ENCODE assay signal across 8 mouse cellular contexts in the genomic region with DNA sequence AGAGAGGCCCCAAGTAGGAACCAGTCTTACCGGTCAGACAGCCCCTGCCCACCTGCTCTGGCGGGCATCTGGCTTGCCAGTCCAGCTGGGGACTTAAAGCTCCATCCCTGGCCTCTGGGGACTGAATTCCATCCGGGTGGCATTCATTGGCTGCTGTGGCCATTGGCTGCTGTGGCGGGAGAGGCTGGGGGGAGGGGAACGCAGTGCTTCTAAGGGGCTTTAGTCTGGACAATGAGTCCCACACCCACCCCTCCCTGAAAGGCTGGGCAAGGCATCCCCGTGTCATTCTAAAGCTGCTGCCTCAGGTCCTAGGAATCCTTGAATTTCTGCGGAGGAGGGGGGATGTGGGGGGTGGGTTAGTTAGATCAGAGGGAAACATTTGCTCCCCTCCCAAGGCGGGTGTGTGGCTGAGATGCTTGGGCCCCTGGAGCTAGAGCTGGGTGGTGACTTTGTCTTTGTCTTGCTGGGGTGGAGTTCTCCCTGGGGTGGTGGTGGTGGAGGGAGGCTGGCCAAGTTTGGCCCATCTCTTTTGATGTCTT. TPM values are rescaled to one million over a fixed set of nuclear protein-coding genes. Genes with fewer than 3 reads are reported as not detected.
A peak's percentile ranks its signal among the peaks of the same experiment; 100 is the strongest.
DNase-seq lines count a peak whose midpoint lies in the region; ATAC-seq lines count a peak whose summit lies in the region.

No protein-coding gene starts in this region.

- H3K4me1 ChIP-seq in heart, embryonic 15.5 days (replicated peaks): peaks cover 57% of the 10 kb centered on the region
- peaks cover 49% of the 10 kb centered on the region for H3K4me1 ChIP-seq in midbrain, embryonic 12.5 days

- no peaks in the 10 kb centered on the region for H3K27me3 ChIP-seq in heart, embryonic 15.5 days
- H3K27me3 ChIP-seq in midbrain, embryonic 12.5 days: no peaks in the 10 kb centered on the region

- H3K4me3 ChIP-seq in heart, embryonic 15.5 days: peak overlapping the region; percentile 77
- H3K4me3 ChIP-seq in midbrain, embryonic 12.5 days: peak overlapping the region; percentile 74

- no peak for ATAC-seq in heart, embryonic 15.5 days (replicated peaks; ENCODE audit: insufficient number of reproducible peaks, insufficient read depth, low FRiP score, low read depth)
- peak; percentile 67 for ATAC-seq in midbrain, embryonic 12.5 days (ENCODE audit: low FRiP score, low read depth)

- peak overlapping the region; percentile 99 for H3K9ac ChIP-seq in heart, embryonic 15.5 days
- peak overlapping the region; percentile 97 for H3K9ac ChIP-seq in midbrain, embryonic 12.5 days (replicated peaks)

- H3K27ac ChIP-seq in heart, embryonic 15.5 days: peak overlapping the region; percentile 99
- peak overlapping the region; percentile 100 for H3K27ac ChIP-seq in midbrain, embryonic 12.5 days (replicated peaks)

- WGBS in heart, embryonic 15.5 days: 4% methylated on average over 8 of the region's 8 CpGs
- WGBS in midbrain, embryonic 12.5 days: under 1% methylated on average over 8 of the region's 8 CpGs

- peak; percentile 95 for DNase-seq in heart, adult 11 months
- DNase-seq in heart, adult 9 months (ENCODE audit: low spot score in 2 of 2): no peak
- peak; percentile 59 for DNase-seq in cerebellum, adult 9-10 months
- DNase-seq in kidney, postnatal 25 days: peak; percentile 64 to 88
- DNase-seq in gastrocnemius, adult 18-20 months (ENCODE audit: low spot score): no peak
- DNase-seq in spleen, postnatal 36 days (ENCODE audit: low spot score in 2 of 2): no peak

- H3K36me3 ChIP-seq in heart, embryonic 15.5 days: peaks cover 31% of the 10 kb centered on the region
- H3K36me3 ChIP-seq in midbrain, embryonic 12.5 days: peaks cover 47% of the 10 kb centered on the region

- H3K9me3 ChIP-seq in heart, embryonic 15.5 days (replicated peaks): no peaks in the 10 kb centered on the region
- H3K9me3 ChIP-seq in midbrain, embryonic 12.5 days: no peaks in the 10 kb centered on the region

- peak overlapping the region; percentile 85 for H3K4me2 ChIP-seq in heart, embryonic 15.5 days
- H3K4me2 ChIP-seq in midbrain, embryonic 12.5 days (replicated peaks): peak overlapping the region; percentile 99

RNA-seq across cellular contexts. Expression of gene Patz1, which starts 4.1 kb away (rescaled TPM):
- 20.0 and 32.0 TPM in 2 replicates for polyA plus RNA-seq in heart, embryonic 15.5 days (2015; fragmentation: Nextera tagmentation; extraction: Ambion mirVana)
- 140 and 154 TPM in 2 replicates for polyA plus RNA-seq in midbrain, embryonic 12.5 days (2016; fragmentation: Nextera tagmentation; extraction: Ambion mirVana)
- total RNA-seq in gastrocnemius, adult 18-20 months (2021): 10 to 100 TPM; 11.3 to 12.7 TPM

RNA-seq across cellular contexts. Expression of gene Drg1, which starts 26.6 kb away (rescaled TPM):
- 142 and 159 TPM in 2 replicates for polyA plus RNA-seq in heart, embryonic 15.5 days (2015; fragmentation: Nextera tagmentation; extraction: Ambion mirVana)
- polyA plus RNA-seq in midbrain, embryonic 12.5 days (2016; fragmentation: Nextera tagmentation; extraction: Ambion mirVana): 264 and 285 TPM in 2 replicates
- 10 to 100 TPM; 44.5 to 45.0 TPM for total RNA-seq in gastrocnemius, adult 18-20 months (2021)

RNA-seq across cellular contexts. Expression of gene Pik3ip1, which starts 37.4 kb away (rescaled TPM):
- 35.1 and 36.1 TPM in 2 replicates for polyA plus RNA-seq in heart, embryonic 15.5 days (2015; fragmentation: Nextera tagmentation; extraction: Ambion mirVana)
- polyA plus RNA-seq in midbrain, embryonic 12.5 days (2016; fragmentation: Nextera tagmentation; extraction: Ambion mirVana): 17.3 TPM in 2 replicates
- total RNA-seq in gastrocnemius, adult 18-20 months (2021): 10 to 100 TPM; 27.2 to 30.8 TPM

Comparison
In these comparisons a context has a peak if more than half of its experiments do, and no peak if none do; other contexts are left out.
1. DNase-seq: peak in heart, adult 11 months (single experiment), cerebellum, adult 9-10 months (single experiment) and kidney, postnatal 25 days (2 of 2); none in heart, adult 9 months (0 of 2), gastrocnemius, adult 18-20 months (single experiment) and spleen, postnatal 36 days (0 of 2).